Mouse (Mus musculus) WW6 (cell line): Measurements from ENCODE around the gene Setdb1.
"Not testable (repeated sequence)": the region's sequence is repeated elsewhere in the genome, so short reads cannot be mapped to it uniquely, and the experiment has no call there.

ENCODE experiments used
- DNase-seq: peaks from one replicate; pipeline ENCODE4 v3.0.0-alpha.2; 2013; ENCODE audit warnings: low read depth, low spot score

Gene Setdb1

DNA sequence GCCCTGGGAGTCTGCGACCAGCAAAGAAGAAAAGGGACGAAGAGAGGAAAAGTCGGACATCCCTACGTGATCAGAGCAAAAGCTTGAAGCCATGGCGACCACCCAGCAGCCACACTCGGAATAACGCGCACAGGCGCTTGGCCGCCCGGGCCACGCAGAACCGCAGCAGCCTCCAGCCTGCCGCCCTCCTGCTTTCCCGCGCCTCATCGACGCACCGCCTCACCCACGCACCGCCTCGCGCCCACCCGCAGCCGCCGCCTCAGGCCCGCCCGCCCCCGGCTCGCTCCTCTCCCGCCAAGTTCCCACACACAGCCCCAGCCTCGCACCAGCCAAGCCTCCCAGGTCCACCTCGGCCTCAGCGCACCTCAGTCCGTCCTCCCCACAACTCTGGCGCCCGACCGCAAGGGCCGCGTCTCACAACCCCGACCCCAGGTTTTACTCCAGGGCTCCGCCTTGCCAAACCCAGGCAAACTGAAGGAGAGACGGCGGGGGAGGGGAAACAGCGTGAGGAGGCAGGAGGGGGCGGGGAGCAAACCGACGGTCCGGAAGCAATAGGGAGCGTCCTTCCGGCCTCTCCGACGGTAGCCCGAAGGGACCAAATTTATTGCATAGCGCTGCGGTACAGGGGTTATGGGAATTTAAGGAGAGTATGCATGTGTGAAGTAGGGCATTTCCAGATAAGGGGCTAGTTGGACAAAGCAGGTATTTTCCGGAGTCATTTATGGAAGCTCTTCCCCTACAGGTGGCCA lies at the start of gene Setdb1:
Gene Setdb1 (minus strand): TSS at position 502 of the 749 bp plus-strand sequence.
- peak; percentile 91 for DNase-seq

DNA sequence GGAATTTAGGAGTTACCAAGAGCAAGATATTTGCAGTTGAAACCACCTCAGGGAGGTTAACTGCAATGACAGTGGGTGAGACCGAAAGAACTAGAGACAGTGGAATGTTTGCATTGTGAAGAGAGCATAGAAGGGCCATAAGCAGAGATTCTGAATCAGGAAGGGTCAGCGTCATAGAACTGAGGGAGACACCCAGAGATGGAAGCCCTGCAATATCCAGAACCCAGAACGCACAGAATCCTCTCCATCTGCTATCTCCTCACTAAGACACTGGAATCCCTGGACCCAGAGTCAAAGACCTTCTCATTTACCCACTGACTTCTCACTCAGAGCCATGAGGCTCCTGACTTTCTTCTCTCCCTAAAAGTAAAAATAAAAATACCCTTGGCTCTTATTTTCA lies 45.7 kb upstream of the Setdb1 start, which contains the start of gene 4930558C23Rik:
Gene 4930558C23Rik (minus strand): TSS at position 101 of the 400 bp plus-strand sequence.
- no peak for DNase-seq

DNA sequence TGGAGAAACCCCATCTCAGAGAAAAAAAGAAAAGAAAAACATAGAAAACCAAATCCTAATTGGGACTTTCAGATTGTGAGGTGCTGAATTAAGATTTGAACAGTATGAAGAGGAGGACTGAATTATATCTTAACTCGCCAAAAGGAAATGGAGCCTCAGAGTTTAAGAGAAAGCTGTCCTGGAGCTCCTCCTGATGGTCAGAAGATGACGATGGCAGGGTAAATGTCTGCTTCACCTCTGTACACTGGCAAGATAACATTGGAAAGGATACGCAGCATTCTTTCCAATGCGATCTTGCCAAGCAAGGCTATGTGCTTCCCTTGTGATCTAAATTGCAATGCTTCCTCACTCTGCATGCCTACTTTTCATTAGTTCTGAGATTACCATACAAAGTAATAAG lies 37.4 kb upstream of the Setdb1 start:
- DNase-seq = no peak

DNA sequence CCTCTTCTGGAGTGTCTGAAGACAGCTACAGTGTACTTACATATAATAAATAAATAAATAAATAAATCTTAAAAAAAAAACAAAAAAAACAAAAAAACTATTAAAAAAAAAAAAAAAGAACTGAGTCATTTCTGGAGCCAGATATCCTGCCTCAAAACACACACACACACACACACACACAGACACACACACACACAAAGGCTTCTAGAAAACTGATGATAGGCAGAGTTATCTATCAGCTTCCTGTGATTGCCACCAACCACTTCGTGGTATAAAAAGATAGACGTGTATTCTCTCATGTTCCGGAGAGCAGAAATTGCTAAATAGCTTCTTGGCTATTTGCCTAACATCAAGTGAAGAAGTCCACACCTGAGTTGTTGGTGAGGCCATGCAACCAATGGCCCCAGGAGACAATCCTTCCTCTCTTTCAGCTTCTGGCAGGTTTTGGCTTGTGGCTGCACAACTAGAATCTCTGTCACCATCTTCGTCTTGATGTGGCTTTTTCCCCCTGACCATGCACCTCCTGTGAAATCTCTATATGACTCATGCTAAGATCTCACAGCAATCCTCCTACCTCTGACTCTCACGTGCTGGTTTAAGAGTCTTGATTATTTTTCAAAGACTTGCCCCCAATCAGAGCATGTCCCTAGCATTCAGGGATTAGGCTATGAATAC lies 28.5 kb upstream of the Setdb1 start:
- no peak for DNase-seq

DNA sequence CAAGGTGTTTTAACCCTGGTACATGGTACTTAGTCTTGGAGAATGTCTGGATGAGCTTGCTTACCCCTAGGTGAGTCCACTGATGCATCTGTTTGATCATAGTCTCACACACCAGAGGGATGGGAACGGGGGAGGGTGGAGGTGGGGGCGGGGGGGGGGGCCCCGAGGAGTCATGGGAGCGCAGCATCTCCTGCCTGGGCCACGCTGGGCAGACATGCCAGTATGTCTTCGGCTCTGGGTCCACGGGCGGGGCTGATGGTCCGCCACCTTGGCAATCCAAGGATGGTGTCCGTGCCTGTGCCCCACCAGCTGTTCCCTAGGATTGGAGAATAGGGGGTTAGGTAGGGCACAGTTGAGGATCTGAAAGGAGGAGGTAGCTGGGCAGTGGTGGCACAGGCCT lies 16.2 kb upstream of the Setdb1 start:
- DNase-seq = no peak

DNA sequence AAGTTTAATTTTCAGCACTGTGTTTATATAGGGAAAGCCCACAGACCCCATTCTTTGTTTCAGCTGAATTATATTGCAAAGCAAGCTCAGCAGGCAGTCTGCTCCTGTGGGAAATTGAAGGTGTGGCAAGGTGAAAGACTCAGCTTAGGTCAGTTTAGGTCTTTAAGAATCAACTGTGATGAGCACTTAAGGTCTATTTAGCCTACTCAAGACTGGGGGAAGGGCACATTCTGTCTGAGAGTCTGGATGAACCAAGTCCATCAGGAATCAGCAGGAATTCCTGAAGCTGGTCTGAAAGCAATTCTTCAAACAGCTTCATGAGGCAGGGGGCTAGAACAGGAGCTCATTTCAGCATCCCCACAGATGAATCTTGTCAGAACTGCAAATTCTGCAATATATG lies 13.1 kb upstream of the Setdb1 start:
- peak; percentile 50 for DNase-seq

DNA sequence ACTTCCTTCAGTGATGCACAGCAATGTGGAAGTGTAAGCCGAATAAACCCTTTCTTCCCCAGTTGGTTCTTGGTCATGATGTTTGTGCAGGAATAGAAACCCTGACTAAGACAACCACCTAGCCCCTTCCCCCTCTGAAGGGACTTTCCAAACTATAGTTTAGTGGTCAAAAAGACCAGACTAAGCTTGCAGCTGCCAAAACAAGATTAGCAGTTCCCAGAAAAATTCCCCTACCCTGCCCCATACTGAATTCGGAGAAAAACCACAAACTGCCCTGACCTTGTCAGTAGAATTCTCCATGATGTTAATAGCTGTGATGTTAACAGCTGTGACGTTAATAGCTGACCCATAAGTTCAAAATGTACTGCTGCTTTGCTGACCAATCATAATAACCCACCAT lies 3.3 kb upstream of the Setdb1 start:
- DNase-seq = not testable (repeated sequence)

DNA sequence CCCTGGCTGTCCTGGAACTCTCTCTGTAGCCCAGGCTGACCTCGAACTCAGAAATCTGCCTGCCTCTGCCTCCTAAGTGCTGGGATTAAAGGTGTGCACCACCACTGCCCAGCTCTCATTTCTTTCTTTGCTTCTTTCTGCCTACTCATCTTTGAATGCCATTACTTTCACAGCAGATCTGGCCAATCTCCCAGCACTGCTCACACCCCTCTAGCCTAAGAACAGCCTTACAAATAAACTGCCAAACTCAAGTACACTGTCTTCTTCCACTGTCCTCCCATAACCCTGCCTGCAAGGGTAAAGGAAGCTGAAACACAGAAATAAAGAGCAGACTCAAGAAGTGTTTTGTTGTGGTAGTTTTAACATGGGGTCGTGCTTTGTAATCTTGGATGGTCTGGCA lies 744 bp upstream of the Setdb1 start:
- DNase-seq = no peak

DNA sequence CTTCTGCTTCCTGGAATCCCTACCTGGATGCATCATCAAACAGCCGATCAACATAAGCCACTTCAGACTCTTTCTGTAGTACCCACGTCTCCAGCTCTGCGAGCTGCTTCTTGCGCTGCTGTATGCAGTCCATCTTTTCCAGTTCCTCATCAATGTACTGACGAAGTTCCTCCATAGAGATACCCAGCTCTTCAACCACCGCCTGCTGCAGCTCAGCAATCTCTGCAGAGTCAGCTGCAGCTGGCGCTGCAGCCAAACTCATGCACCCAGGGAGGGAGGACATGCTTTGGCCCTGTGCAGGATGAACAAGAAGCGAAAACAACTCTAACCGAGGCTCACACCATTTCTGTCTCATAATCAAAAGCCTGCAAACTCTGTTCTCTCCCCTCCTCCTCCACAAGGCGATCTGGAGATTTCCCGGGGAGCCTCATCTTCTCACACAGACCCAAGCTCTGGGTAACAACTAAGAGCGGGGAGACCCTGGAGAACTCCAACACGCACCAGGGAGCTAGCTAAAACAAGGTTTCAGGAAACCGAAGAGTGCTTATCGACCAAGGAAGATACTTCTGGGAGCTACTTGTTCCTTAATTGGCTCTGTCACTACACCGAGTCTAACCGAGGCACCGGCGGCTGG lies 974 bp downstream of the Setdb1 start:
- DNase-seq = not testable (repeated sequence)

DNA sequence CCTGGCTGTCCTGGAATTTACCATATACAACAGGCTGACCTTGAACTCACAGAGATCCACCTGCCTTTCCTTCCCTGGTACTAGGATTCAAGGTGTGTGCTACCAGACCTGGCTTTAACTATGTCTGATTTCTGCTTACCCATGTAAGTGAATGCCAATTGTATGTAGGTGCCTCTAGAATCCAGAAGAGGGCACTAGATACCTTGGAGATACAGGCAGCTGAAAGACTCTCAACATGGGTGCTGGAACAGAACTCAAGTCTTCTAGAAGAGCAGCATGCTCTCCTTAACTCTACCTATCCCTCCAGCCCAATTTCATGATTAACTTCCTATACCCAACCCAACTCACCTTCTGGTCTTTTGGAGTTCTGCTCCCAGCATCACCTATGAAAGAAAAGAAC lies 7.5 kb downstream of the Setdb1 start:
- DNase-seq = peak; percentile 18

DNA sequence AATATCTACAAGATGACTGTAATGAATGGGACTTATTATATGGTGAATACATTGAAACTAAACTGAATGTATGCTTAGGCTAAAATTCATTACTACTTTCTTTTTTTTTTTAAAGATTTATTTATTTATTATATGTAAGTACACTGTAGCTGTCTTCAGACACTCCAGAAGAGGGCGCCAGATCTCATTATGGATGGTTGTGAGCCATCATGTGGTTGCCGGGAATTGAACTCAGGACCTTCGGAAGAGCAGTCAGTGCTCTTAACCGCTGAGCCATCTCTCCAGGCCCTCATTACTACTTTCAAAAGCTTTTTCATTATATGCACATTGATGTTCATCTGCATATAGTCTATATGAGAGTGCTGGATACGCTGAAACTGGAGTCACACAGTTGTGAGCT lies 8.7 kb downstream of the Setdb1 start:
- DNase-seq = not testable (repeated sequence)

DNA sequence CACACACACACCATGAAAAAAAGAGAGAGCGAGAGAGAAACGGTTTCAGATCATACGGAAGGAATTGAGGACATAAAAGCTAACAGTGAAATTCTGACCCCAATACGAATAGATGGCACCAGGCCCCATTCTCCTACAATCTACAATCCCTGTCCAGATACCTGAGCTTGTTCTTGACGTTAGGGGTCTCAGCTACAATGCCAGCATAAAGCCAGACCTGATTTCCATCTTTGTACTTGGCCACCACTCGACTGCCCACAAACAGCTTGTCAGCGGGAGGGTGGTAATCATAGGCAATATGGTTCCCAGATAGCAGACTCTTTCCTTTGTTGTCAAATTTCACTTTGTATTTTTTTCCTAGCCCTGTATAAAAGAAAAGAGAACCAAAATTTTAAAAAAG lies 10.5 kb downstream of the Setdb1 start:
- DNase-seq = no peak

DNA sequence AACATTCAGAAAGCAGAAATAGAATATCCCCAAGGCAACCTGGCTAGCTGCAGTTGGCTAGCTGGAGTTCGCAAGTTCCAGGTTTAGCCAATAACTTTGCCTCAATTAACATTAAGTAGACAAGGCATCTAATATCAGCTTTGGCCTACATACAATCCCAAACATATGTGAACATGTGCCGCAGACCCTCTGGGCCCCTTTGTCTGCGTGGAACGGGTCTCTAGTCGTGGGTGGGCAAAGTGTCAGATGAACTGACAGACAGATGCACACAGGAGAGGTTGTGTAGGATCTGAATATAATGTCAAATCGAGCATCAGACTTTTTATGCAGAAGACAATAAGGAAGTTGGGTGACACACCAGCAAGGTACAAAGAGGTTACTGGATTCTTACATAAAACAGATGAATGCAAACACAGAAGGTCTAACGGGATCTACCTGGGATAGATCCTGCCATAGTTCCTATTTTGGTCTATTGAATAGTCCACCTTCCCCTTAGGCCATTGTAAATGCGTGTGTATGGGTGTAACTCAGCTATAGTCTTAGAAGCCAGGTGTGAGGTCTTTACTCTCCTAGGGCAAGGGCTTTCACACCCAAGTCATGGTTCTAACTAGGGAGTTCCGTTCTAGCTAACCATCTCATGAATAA lies 13.5 kb downstream of the Setdb1 start:
- not testable (repeated sequence) for DNase-seq

DNA sequence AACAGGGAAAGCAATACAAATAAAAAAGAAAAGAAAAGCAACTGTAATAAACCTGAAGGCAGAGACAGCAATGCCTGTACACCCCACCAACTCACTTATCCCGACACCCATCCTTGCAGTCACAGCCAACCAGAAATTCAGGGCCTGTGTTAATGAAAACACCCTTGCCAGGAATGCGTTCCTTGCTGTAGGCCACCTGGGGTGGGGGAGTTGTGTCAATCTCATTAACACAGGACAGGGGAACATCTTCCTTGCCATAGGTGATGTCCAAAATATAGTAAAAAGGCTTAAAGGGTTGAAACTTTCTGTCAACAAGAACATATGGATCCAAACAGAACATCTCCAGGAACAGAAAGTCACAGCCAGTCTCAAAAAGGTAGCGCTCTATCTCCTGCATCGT lies 18.8 kb downstream of the Setdb1 start:
- no peak for DNase-seq

DNA sequence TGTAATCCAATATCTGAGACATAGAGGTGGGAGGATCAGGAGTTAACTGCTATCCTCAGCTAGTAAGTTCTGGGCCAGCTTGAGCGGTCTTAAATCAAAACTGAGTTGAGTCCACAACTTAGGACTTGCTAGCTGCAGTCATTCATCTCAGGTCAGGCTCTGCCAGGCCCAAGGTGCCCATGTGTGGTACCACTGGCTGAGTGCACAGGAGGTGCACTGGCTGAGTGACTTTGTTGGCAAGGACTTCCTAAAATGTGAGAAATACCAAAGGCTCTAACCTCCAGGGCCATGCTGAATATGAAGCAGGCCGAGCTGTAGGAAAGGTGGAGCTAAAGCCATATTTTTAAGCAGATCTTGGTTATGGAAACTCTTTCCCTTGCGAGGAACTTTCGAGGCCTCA lies 19.7 kb downstream of the Setdb1 start:
- DNase-seq = no peak

DNA sequence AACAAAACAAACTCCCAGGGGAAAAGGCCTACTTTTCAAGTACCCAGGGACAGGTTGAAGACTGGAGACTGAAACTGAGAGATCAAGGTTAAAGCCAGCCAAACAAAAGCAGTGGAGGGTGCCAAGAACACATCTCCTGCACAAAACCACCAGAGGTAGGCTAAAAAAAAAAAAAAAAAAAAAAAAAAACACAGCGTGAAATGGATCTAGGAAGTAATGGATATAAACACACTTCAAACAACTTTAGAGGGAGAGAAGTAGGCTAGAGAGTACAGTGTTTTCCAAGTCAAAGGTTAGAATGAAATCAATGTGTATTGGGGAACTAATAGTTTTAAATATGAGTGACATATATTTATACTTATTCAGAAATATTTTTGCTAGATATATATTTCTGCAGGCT lies 25.5 kb downstream of the Setdb1 start:
- no peak for DNase-seq

DNA sequence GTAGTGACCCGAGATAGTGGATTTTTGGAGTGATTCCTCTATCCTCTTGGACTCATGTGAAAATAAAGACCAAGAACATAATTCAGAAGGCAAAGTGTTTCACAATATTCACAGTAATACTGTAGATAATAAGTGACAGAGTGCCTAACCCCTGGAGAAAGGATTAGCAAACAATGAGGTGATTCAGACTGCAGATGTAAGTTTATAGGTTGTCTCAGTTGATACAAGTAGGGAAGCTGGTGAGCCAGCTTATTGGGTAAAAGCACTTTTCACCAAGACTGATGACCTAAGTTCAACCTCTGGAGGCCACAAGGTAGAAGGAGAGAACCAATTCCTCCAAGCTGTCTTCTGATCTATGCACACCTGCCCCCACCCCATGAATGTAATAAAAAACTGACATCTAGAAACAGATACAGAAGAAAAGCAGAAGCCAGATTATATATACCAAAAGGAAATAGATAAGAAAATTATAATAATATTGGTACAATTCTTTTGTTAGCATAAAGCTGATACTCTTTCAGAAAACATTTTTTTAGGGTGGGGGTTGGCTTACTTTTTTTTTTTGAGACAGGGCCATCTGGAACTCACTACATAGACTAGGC lies 28.1 kb downstream of the Setdb1 start:
- DNase-seq = no peak

DNA sequence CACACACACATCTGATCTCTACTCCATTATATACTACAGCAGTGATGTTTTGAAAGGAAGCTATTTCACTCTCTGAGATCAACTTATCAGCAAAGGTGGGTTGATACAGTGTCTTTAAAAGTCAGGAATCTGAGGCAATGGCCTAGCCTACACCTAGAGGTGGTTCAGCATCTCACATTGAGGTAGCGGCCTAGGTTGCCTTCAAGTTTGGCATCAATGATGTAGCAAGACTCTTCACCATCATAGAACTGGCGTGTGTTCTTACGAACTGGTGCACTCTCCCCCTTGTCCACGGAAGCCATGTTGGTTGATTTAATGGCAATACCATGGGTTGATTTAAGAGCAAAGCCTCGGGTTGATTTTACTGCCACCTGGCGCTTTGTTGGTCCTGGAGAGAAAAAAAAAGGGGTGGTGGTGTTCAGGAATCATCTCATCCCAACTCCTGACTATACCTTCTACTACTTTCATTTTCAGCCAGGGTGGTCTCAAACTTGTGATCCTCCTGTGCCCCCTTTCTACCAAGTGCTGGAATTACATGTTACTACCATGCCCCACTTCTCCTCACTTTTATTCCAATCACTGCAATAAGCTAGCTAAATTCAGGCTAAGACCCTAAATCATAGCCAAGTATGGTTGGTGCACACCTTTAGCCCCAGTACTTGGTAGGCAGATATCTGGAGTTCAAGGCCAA lies 32.4 kb downstream of the Setdb1 start:
- no peak for DNase-seq

DNA sequence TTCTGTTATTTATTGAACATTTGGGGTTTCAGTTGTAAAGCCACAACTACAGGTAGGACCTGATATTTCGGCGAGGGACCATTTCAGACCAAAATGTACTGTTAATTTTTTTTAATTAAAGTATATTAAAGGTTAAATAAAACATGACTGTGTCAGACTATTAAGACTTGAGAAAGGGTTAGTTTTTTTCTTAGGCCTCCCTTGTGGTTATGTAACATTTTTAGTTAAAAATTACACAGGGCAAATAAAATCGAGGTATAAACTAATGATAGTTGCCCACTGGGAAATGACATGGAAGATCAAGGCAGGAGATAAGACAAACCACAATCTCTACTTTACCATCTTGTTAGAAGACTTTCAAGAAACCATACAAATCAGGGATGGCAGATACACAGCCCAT lies 33.6 kb downstream of the Setdb1 start:
- no peak for DNase-seq

DNA sequence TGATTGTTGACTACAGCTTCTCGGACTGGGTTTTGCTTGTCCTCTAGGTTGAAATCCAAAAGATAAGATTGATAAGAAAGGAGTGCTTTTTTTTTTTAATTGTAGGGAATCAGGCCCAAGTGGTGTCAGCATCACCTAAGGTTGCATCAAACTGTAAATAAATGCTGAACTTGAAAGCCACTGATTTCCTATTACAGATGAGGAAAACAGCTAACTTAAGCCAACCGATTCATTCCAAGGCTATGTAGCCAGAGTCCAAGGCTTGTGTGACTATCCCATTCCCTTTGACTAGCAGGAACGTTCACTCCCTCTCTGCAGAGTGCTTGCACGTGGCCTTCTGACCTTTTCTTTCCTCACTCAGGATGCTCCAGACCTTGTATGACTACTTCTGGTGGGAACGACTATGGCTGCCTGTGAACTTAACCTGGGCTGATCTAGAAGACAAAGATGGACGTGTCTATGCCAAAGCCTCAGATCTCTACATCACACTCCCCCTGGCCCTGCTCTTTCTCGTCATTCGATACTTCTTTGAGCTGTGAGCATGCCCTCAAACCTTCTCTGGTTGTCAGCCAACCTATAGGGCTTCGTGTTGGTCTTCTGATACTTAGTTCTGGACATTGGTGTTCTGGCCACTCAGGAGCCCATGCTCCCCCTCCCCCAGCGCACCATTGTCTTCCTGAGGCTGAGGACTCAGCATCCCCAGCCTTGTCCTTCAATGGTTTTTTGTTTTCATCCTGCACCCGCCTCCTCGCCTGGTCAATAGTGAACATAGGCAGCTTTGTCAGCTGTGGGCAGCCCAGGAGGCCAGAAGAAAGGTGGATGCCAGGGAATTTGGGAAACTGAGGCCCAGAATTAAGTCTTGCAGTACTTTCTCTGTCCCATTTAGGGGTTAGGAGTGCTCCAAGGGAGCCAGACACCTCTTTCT lies 37.0 kb downstream of the Setdb1 start:
- DNase-seq = no peak
